Mouse (Mus musculus): ENCODE results near the gene Abhd15. TPM values are rescaled to one million over a fixed set of nuclear protein-coding genes. Genes with fewer than 3 reads are reported as not detected.

The Abhd15 gene
- polyA plus RNA-seq (2017; shearing (Covaris generic)), result 1 to 10 TPM; 2.0 to 3.7 TPM

GRCm38 (mm10) chr11:77514832-77515636, at the start of gene Abhd15:
Gene Abhd15, plus strand, starts transcription at chr11:77515121.
- peak; percentile 3 for ATAC-seq

- ATAC-seq, result no peak
These were observed 48.4 kb upstream of the Abhd15 start for GRCm38 (mm10) chr11:77466544-77466943.

GRCm38 (mm10) chr11:77467157-77467556, 47.8 kb upstream of the Abhd15 start:
- ATAC-seq, result peak; percentile 92

- ATAC-seq, result peak; percentile 77
These were observed 47.1 kb upstream of the Abhd15 start for GRCm38 (mm10) chr11:77467784-77468183.

- ATAC-seq, result no peak
These were observed 46.5 kb upstream of the Abhd15 start for GRCm38 (mm10) chr11:77468397-77468796.

- no peak for ATAC-seq
These were observed 43.5 kb upstream of the Abhd15 start for GRCm38 (mm10) chr11:77471407-77471806.

- ATAC-seq, result no peak
These were observed 42.1 kb upstream of the Abhd15 start for GRCm38 (mm10) chr11:77472775-77473174.

- ATAC-seq, result no peak
These were observed 38.7 kb upstream of the Abhd15 start for GRCm38 (mm10) chr11:77476216-77476615.

- ATAC-seq, result no peak
These were observed 38.0 kb upstream of the Abhd15 start for GRCm38 (mm10) chr11:77476895-77477294.

- no peak for ATAC-seq
These were observed 31.9 kb upstream of the Abhd15 start for GRCm38 (mm10) chr11:77483043-77483442.

GRCm38 (mm10) chr11:77483510-77484255, 31.2 kb upstream of the Abhd15 start:
- peak; percentile 99 for ATAC-seq

- no peak for ATAC-seq
These were observed 29.7 kb upstream of the Abhd15 start for GRCm38 (mm10) chr11:77485229-77485628.

GRCm38 (mm10) chr11:77486798-77487197, 28.1 kb upstream of the Abhd15 start:
- no peak for ATAC-seq

- no peak for ATAC-seq
These were observed 25.9 kb upstream of the Abhd15 start for GRCm38 (mm10) chr11:77488771-77489581.

GRCm38 (mm10) chr11:77489591-77490235, 25.2 kb upstream of the Abhd15 start, which contains the start of gene Ankrd13b:
Gene Ankrd13b, minus strand, starts transcription at chr11:77489678.
- peak; percentile 18 for ATAC-seq

- ATAC-seq, result no peak
These were observed 24.5 kb upstream of the Abhd15 start for GRCm38 (mm10) chr11:77490451-77490850.

GRCm38 (mm10) chr11:77491123-77491501, 23.8 kb upstream of the Abhd15 start:
- peak; percentile 75 for ATAC-seq

- ATAC-seq, result peak; percentile 3
These were observed 23.2 kb upstream of the Abhd15 start for GRCm38 (mm10) chr11:77491502-77492291.

- no peak for ATAC-seq
These were observed 22.5 kb upstream of the Abhd15 start for GRCm38 (mm10) chr11:77492311-77492871.

- ATAC-seq, result peak; percentile 81
These were observed 22.0 kb upstream of the Abhd15 start for GRCm38 (mm10) chr11:77492911-77493332.

Data from CD4-positive, CD25-positive, alpha-beta regulatory T cell, adult 4 months (primary cell).